Mouse (Mus musculus): ENCODE measurements around the gene Dusp2.
A peak's percentile ranks its signal among the peaks of the same experiment; 100 is the strongest.
"Not testable (repeated sequence)": the region's sequence is repeated elsewhere in the genome, so short reads cannot be mapped to it uniquely, and the experiment has no call there.

Gene Dusp2

GRCm38 (mm10) chr2:127335767-127336496 lies at the start of gene Dusp2:
Dusp2 (plus strand) TSS chr2:127336159.
- peak; percentile 39 to 51 for DNase-seq (ENCODE audit: low spot score in 2 of 2)

GRCm38 (mm10) chr2:127292250-127292649 lies 43.7 kb upstream of the Dusp2 start:
- DNase-seq (ENCODE audit: low spot score in 2 of 2), result no peak

- DNase-seq (ENCODE audit: low spot score in 2 of 2), result no peak
Measured at GRCm38 (mm10) chr2:127297001-127297805, 38.8 kb upstream of the Dusp2 start.

GRCm38 (mm10) chr2:127298056-127298455 lies 37.9 kb upstream of the Dusp2 start:
- DNase-seq (ENCODE audit: low spot score in 2 of 2), result no peak

- DNase-seq (ENCODE audit: low spot score in 2 of 2), result no peak
Measured at GRCm38 (mm10) chr2:127300701-127301100, 35.3 kb upstream of the Dusp2 start.

GRCm38 (mm10) chr2:127301883-127302282 lies 34.1 kb upstream of the Dusp2 start:
- no peak for DNase-seq (ENCODE audit: low spot score in 2 of 2)

- not testable (repeated sequence) for DNase-seq (ENCODE audit: low spot score in 2 of 2)
Measured at GRCm38 (mm10) chr2:127304192-127304591, 31.8 kb upstream of the Dusp2 start.

- DNase-seq (ENCODE audit: low spot score in 2 of 2), result no peak
Measured at GRCm38 (mm10) chr2:127304609-127305210, 31.2 kb upstream of the Dusp2 start.

- DNase-seq (ENCODE audit: low spot score in 2 of 2), result no peak
Measured at GRCm38 (mm10) chr2:127306123-127306522, 29.8 kb upstream of the Dusp2 start.

GRCm38 (mm10) chr2:127307179-127307578 lies 28.8 kb upstream of the Dusp2 start:
- no peak for DNase-seq (ENCODE audit: low spot score in 2 of 2)

GRCm38 (mm10) chr2:127308660-127309059 lies 27.3 kb upstream of the Dusp2 start:
- no peak for DNase-seq (ENCODE audit: low spot score in 2 of 2)

GRCm38 (mm10) chr2:127310246-127310645 lies 25.7 kb upstream of the Dusp2 start:
- no peak for DNase-seq (ENCODE audit: low spot score in 2 of 2)

- DNase-seq (ENCODE audit: low spot score in 2 of 2), result no peak
Measured at GRCm38 (mm10) chr2:127310685-127311084, 25.3 kb upstream of the Dusp2 start.

GRCm38 (mm10) chr2:127311193-127311592 lies 24.8 kb upstream of the Dusp2 start:
- no peak for DNase-seq (ENCODE audit: low spot score in 2 of 2)

GRCm38 (mm10) chr2:127312801-127313200 lies 23.2 kb upstream of the Dusp2 start:
- DNase-seq (ENCODE audit: low spot score in 2 of 2), result no peak

- DNase-seq (ENCODE audit: low spot score in 2 of 2), result no peak
Measured at GRCm38 (mm10) chr2:127313878-127314277, 22.1 kb upstream of the Dusp2 start.

GRCm38 (mm10) chr2:127314467-127315154 lies 21.3 kb upstream of the Dusp2 start:
- no peak for DNase-seq (ENCODE audit: low spot score in 2 of 2)

GRCm38 (mm10) chr2:127315155-127315470 lies 20.8 kb upstream of the Dusp2 start:
- DNase-seq (ENCODE audit: low spot score in 2 of 2), result no peak

- DNase-seq (ENCODE audit: low spot score in 2 of 2), result no peak
Measured at GRCm38 (mm10) chr2:127316431-127316830, 19.5 kb upstream of the Dusp2 start.

GRCm38 (mm10) chr2:127318136-127318535 lies 17.8 kb upstream of the Dusp2 start:
- no peak for DNase-seq (ENCODE audit: low spot score in 2 of 2)

- DNase-seq (ENCODE audit: low spot score in 2 of 2), result no peak
Measured at GRCm38 (mm10) chr2:127319071-127319470, 16.9 kb upstream of the Dusp2 start.

GRCm38 (mm10) chr2:127322671-127323285 lies 13.2 kb upstream of the Dusp2 start:
- DNase-seq (ENCODE audit: low spot score in 2 of 2), result no peak

Measured in frontal cortex, postnatal 14 days (tissue).